Comparison of ENCODE assay signal across 10 mouse cellular contexts in the genomic region with DNA sequence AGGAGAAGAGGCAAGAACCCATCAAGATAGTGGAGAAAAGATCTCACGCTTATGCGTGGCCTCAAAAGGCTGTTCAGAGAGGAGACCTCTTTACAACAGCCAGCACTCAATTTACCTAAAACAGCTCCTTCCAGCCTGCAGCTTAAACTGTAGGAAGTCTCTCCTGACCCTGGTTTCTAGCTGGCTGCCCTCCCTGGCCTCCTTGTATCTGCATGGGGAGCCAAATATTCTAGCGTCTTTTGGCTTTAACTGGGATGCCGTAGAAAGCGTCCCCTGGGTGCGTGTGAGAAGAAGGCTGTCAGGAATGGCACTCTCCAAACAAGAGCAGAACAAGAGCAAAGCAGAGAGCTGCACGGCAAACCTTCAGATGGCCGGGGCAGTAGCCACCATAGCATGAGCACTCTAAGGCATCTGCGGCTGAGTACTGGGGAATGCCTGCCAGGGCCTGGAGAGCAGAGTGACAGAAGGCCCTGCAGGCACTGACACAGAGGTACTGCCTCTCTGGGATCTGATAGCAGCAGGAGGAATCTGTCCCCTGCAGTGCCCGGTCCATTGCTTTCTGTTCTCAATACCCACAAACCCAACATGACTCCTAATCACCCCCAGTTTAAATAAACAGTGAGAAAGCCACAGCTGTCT.
DNase-seq lines count a peak whose midpoint lies in the region; ATAC-seq and TF ChIP-seq lines count a peak whose summit lies in the region.
"Had no signal": no experiment of that assay in that cellular context is flagged by ENCODE, and none has a peak within 500 bp of the region (broad histone marks: within the 10 kb centered on the region; RNA-seq: fewer than 3 reads in every experiment).

No protein-coding gene starts in this region.

- no peak overlapping the region for H3K9ac ChIP-seq in stomach, embryonic 14.5 days (replicated peaks; ENCODE audit: low read depth, low read length)
- H3K9ac ChIP-seq: liver, postnatal 0 days had no signal

- no peak for TF ChIP-seq CTCF in lung, adult 2 months (IDR thresholded peaks at IDR 0.05; ENCODE audit: insufficient read depth, low read length)

- no peak for ATAC-seq in stomach, embryonic 14.5 days (ENCODE audit: insufficient number of reproducible peaks, insufficient read depth, low FRiP score, low read depth)
- ATAC-seq: liver, postnatal 0 days had no signal

- no peaks in the 10 kb centered on the region for H3K9me3 ChIP-seq in stomach, embryonic 14.5 days (ENCODE audit: control insufficient read depth, low read depth, low read length)

- no peaks in the 10 kb centered on the region for H3K27me3 ChIP-seq in stomach, embryonic 14.5 days (ENCODE audit: control insufficient read depth, insufficient read depth, low read length)

- H3K27ac ChIP-seq in stomach, embryonic 14.5 days (ENCODE audit: low read length), result peak overlapping the region; percentile 34; the same call in 1 of the 2 replicates

- H3K36me3 ChIP-seq in stomach, embryonic 14.5 days (ENCODE audit: control insufficient read depth, insufficient read depth, low read length), result no peaks in the 10 kb centered on the region

- H3K4me1 ChIP-seq in lung, adult 2 months (ENCODE audit: control insufficient read depth, insufficient read depth, low read length), result no peaks in the 10 kb centered on the region
- peaks cover 18% of the 10 kb centered on the region for H3K4me1 ChIP-seq in stomach, embryonic 14.5 days (ENCODE audit: control insufficient read depth, insufficient read depth, low read length)

- intact Hi-C loops in heart, postnatal 10 days (cut with DNase I), result no loop called here

- no peak for TF ChIP-seq POLR2A in lung, adult 2 months (IDR thresholded peaks at IDR 0.05; ENCODE audit: borderline replicate concordance, extremely low read depth, low read depth, low read length)

- peak; percentile 18 for DNase-seq in cerebellum, adult 11-12 months
- DNase-seq in cerebellum, adult 8-10 months, result no peak
- DNase-seq in lung, postnatal 14 days, result peak; percentile 14
- DNase-seq in lung, adult 2 months, result no peak
- peak; percentile 30 to 31 for DNase-seq in heart, postnatal 10 days
- DNase-seq in retina, postnatal 1 day, result no peak
- no peak for DNase-seq in gastrocnemius, postnatal 25 days
- DNase-seq: gastrocnemius, postnatal 36 days; liver, postnatal 0 days had no signal

- no peak overlapping the region for H3K4me2 ChIP-seq in stomach, embryonic 14.5 days (replicated peaks; ENCODE audit: low read depth, low read length)

- 63% methylated on average over 10 of the region's 10 CpGs for WGBS in lung, adult 2 months
- WGBS in stomach, embryonic 14.5 days, result 49% methylated on average over 10 of the region's 10 CpGs

- H3K4me3 ChIP-seq in lung, adult 2 months (replicated peaks; ENCODE audit: extremely low read depth, low read depth, low read length), result no peak overlapping the region
- no peak overlapping the region for H3K4me3 ChIP-seq in stomach, embryonic 14.5 days (ENCODE audit: low read depth, low read length)

Comparison
In these comparisons a context has a peak if more than half of its experiments do, and no peak if none do; other contexts are left out.
1. DNase-seq: peak in cerebellum, adult 11-12 months (single experiment), lung, postnatal 14 days (single experiment) and heart, postnatal 10 days (2 of 2); none in cerebellum, adult 8-10 months (single experiment), lung, adult 2 months (single experiment), retina, postnatal 1 day (single experiment) and gastrocnemius, postnatal 25 days (single experiment).